Mouse (Mus musculus) heart, postnatal 0 days (tissue): ENCODE data around the gene Nras.

ENCODE experiments used
- CTCF ChIP-seq: IDR thresholded peaks from 2 replicates; pipeline ENCODE4 v1.5.1; 2016; ENCODE audit warnings: antibody characterized with exemption, control low read depth, low read depth
- EP300 ChIP-seq: IDR thresholded peaks from 2 replicates; pipeline ENCODE4 v1.6.1; 2016; ENCODE audit warnings: antibody characterized with exemption, low read depth

- TF ChIP-seq CTCF (no peak), EP300 (no peak)
These were observed 17.8 kb upstream of the Nras start for GRCm38 (mm10) chr3:103040285-103040684.
